Mouse (Mus musculus): ENCODE results near the gene Hoxb4. TPM values are rescaled to one million over a fixed set of nuclear protein-coding genes. Genes with fewer than 3 reads are reported as not detected.
A peak's percentile ranks its signal among the peaks of the same experiment; 100 is the strongest.

Hoxb4 gene
- polyA plus RNA-seq, 1 experiment from 2014 or later: 3.6 TPM

- Histone ChIP-seq H3K4me2 (peak overlapping the region; percentile 62), H3K27ac (peak overlapping the region; percentile 82), H3K9me3 (no peaks in the 10 kb centered on the region), H3K27me3 (replicated peaks) (peaks cover 28% of the 10 kb centered on the region), H3K4me3 (replicated peaks) (peak overlapping the region; percentile 32), H3K4me1 (peaks cover 26% of the 10 kb centered on the region; the same call in 1 of the 2 replicates), H3K36me3 (no peaks in the 10 kb centered on the region), H3K9ac (peak overlapping the region; percentile 14; the same call in 1 of the 2 replicates)
- 3% methylated on average over 31 of the region's 31 CpGs for WGBS
- peak; percentile 74; the same call in 1 of the 2 replicates for ATAC-seq (ENCODE audit: insufficient read depth, low FRiP score, low read depth)
These were observed 6.3 kb upstream of the Hoxb4 start for GRCm38 (mm10) chr11:96311520-96312417.

- H3K36me3 ChIP-seq: no peaks in the 10 kb centered on the region
- H3K4me1 ChIP-seq: peaks cover 28% of the 10 kb centered on the region
- ATAC-seq (ENCODE audit: insufficient read depth, low FRiP score, low read depth): no peak
- no peak overlapping the region for H3K4me3 ChIP-seq (replicated peaks)
- peaks cover 28% of the 10 kb centered on the region for H3K27me3 ChIP-seq (replicated peaks)
- peak overlapping the region; percentile 62 for H3K4me2 ChIP-seq
- peak overlapping the region; percentile 82 for H3K27ac ChIP-seq
- H3K9ac ChIP-seq: no peak overlapping the region
- no peaks in the 10 kb centered on the region for H3K9me3 ChIP-seq
- WGBS: 43% methylated on average over 2 of the region's 2 CpGs
These were observed 4.9 kb upstream of the Hoxb4 start for GRCm38 (mm10) chr11:96313134-96313533.

- H3K27me3 ChIP-seq (replicated peaks): peaks cover 28% of the 10 kb centered on the region
- no peaks in the 10 kb centered on the region for H3K36me3 ChIP-seq
- H3K9ac ChIP-seq: no peak overlapping the region
- 17% methylated on average over 12 of the region's 12 CpGs for WGBS
- ATAC-seq (ENCODE audit: insufficient read depth, low FRiP score, low read depth): no peak
- no peaks in the 10 kb centered on the region for H3K9me3 ChIP-seq
- peak overlapping the region; percentile 62 for H3K4me2 ChIP-seq
- peak overlapping the region; percentile 35 for H3K4me3 ChIP-seq (replicated peaks)
- H3K4me1 ChIP-seq: peaks cover 25% of the 10 kb centered on the region
- peak overlapping the region; percentile 82 for H3K27ac ChIP-seq
These were observed 4.2 kb upstream of the Hoxb4 start for GRCm38 (mm10) chr11:96313806-96314428.

- no peaks in the 10 kb centered on the region for H3K9me3 ChIP-seq
- peak overlapping the region; percentile 35 for H3K4me3 ChIP-seq (replicated peaks)
- H3K27ac ChIP-seq: peak overlapping the region; percentile 82
- peak overlapping the region; percentile 40 for H3K9ac ChIP-seq
- ATAC-seq (ENCODE audit: insufficient read depth, low FRiP score, low read depth): no peak
- 4% methylated on average over 34 of the region's 34 CpGs for WGBS
- H3K27me3 ChIP-seq (replicated peaks): peaks cover 32% of the 10 kb centered on the region
- peak overlapping the region; percentile 62 for H3K4me2 ChIP-seq
- peaks cover 25% of the 10 kb centered on the region for H3K4me1 ChIP-seq
- H3K36me3 ChIP-seq: no peaks in the 10 kb centered on the region
These were observed 3.3 kb upstream of the Hoxb4 start for GRCm38 (mm10) chr11:96314671-96315343.

- 22% methylated on average over 5 of the region's 5 CpGs for WGBS
- peak overlapping the region; percentile 40; the same call in 1 of the 2 replicates for H3K9ac ChIP-seq
- peak overlapping the region; percentile 35 for H3K4me3 ChIP-seq (replicated peaks)
- peak overlapping the region; percentile 82 for H3K27ac ChIP-seq
- no peaks in the 10 kb centered on the region for H3K9me3 ChIP-seq
- peaks cover 32% of the 10 kb centered on the region for H3K27me3 ChIP-seq (replicated peaks)
- peak overlapping the region; percentile 62 for H3K4me2 ChIP-seq
- no peaks in the 10 kb centered on the region for H3K36me3 ChIP-seq
- ATAC-seq (ENCODE audit: insufficient read depth, low FRiP score, low read depth): no peak
- H3K4me1 ChIP-seq: peaks cover 25% of the 10 kb centered on the region
These were observed 2.8 kb upstream of the Hoxb4 start for GRCm38 (mm10) chr11:96315344-96315681.

- peak overlapping the region; percentile 62 for H3K4me2 ChIP-seq
- 18% methylated on average over 18 of the region's 18 CpGs for WGBS
- H3K9ac ChIP-seq: peak overlapping the region; percentile 39; the same call in 1 of the 2 replicates
- H3K4me1 ChIP-seq: peaks cover 23% of the 10 kb centered on the region
- H3K36me3 ChIP-seq: no peaks in the 10 kb centered on the region
- H3K27me3 ChIP-seq (replicated peaks): peaks cover 22% of the 10 kb centered on the region
- H3K9me3 ChIP-seq: no peaks in the 10 kb centered on the region
- H3K4me3 ChIP-seq (replicated peaks): peak overlapping the region; percentile 60; the same call in 1 of the 2 replicates
- no peak for ATAC-seq (ENCODE audit: insufficient read depth, low FRiP score, low read depth)
- peak overlapping the region; percentile 97 for H3K27ac ChIP-seq
These were observed 1.1 kb upstream of the Hoxb4 start for GRCm38 (mm10) chr11:96316696-96317607.

- Histone ChIP-seq H3K27ac (peak overlapping the region; percentile 97), H3K4me2 (peak overlapping the region; percentile 62), H3K9ac (peak overlapping the region; percentile 65), H3K27me3 (replicated peaks) (peaks cover 15% of the 10 kb centered on the region; the same call in 1 of the 2 replicates), H3K9me3 (no peaks in the 10 kb centered on the region), H3K4me1 (peaks cover 19% of the 10 kb centered on the region), H3K4me3 (replicated peaks) (peak overlapping the region; percentile 60), H3K36me3 (no peaks in the 10 kb centered on the region)
- under 1% methylated on average over 41 of the region's 45 CpGs for WGBS
- peak; percentile 69 for ATAC-seq (ENCODE audit: insufficient read depth, low FRiP score, low read depth)
These were observed 452 bp downstream of the Hoxb4 start for GRCm38 (mm10) chr11:96318368-96319070.

- H3K4me1 ChIP-seq: peaks cover 12% of the 10 kb centered on the region
- WGBS: 1% methylated on average over 29 of the region's 34 CpGs
These were observed 1.2 kb downstream of the Hoxb4 start for GRCm38 (mm10) chr11:96319071-96319902.

GRCm38 (mm10) chr11:96319910-96320309, 1.8 kb downstream of the Hoxb4 start:
- WGBS: 1% methylated on average over 29 of the region's 29 CpGs
- H3K27ac ChIP-seq: peak overlapping the region; percentile 97

More at GRCm38 (mm10) chr11:96319071-96319902, 1.2 kb downstream of the Hoxb4 start:
- Histone ChIP-seq H3K4me3 (replicated peaks) (peak overlapping the region; percentile 60), H3K9ac (peak overlapping the region; percentile 65), H3K27ac (peak overlapping the region; percentile 97), H3K36me3 (no peaks in the 10 kb centered on the region), H3K9me3 (no peaks in the 10 kb centered on the region), H3K4me2 (peak overlapping the region; percentile 62), H3K27me3 (replicated peaks) (peaks cover 11% of the 10 kb centered on the region; the same call in 1 of the 2 replicates)
- ATAC-seq (ENCODE audit: insufficient read depth, low FRiP score, low read depth): peak; percentile 29; the same call in 1 of the 2 replicates

More at GRCm38 (mm10) chr11:96319910-96320309, 1.8 kb downstream of the Hoxb4 start:
- ATAC-seq (ENCODE audit: insufficient read depth, low FRiP score, low read depth): 0 out of 2 replicates have a peak, but pooled peaks have one; percentile 11
- peaks cover 11% of the 10 kb centered on the region; the same call in 1 of the 2 replicates for H3K27me3 ChIP-seq (replicated peaks)
- H3K4me3 ChIP-seq (replicated peaks): peak overlapping the region; percentile 60
- peaks cover 10% of the 10 kb centered on the region; the same call in 1 of the 2 replicates for H3K4me1 ChIP-seq
- H3K9ac ChIP-seq: peak overlapping the region; percentile 65
- H3K9me3 ChIP-seq: no peaks in the 10 kb centered on the region
- H3K4me2 ChIP-seq: peak overlapping the region; percentile 62
- H3K36me3 ChIP-seq: no peaks in the 10 kb centered on the region

Data from stomach, embryonic 15.5 days (tissue).